Mouse (Mus musculus) thymus, postnatal 4 days (tissue): ENCODE data around the gene Igfbpl1.
A peak's percentile ranks its signal among the peaks of the same experiment; 100 is the strongest.

Experiments
- DNase-seq: peaks from one replicate; pipeline ENCODE4 v3.0.0; 2021

Igfbpl1 gene

DNA sequence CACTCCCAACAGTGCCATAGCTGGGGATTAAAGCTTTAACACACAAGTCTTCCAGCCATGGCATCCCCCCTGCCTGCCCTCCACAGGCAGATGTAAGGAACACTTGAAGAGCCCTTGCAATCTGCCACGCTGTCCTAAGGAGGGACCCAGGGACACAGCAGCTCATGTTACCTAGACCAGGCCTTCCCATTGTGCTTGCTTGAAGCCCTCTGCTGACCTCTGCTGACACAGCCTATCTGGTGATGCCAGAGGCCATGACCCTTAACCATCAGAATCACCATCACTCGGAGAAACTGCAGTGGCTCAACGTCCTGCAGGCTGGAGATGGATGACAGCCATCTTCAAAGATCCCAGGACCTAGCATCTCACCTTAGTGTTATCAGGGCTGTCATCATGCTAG, 4.7 kb downstream of the Igfbpl1 start:
- no peak for DNase-seq

DNA sequence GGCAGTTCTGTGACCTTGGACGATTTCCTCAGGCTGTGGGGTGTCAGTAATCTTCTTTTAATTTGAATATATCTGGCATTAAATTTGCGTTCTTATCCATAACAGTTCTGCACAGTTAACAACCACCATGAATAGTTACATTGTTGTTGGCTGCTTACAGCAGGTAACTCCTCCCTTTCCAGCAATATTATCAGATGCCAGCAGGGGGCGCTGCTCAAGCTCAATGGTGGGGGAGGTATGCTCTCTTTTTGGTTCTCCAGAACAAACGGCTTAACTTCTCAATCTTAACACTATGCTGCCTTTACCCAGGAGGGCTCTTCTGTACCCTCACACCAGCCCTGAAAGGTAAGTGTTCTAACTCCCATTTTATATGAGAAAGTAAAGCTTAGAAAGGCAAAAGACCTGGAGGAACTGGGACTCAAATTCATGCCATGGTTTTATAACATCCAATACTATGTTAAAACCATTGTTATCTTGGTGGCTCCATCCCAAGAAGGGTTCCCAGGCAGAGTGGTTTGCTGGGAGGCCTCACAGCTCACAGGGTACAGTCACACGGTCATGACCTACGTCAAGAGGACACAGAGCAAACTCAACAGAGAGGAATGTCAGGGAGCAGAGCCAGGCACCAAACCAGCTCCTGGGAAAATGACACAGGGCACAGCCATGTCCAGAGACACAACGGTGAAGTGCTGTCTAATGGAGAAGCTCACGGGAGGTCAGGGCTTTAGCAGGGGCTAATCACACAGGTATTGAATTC, 6.5 kb downstream of the Igfbpl1 start:
- peak; percentile 85 for DNase-seq

DNA sequence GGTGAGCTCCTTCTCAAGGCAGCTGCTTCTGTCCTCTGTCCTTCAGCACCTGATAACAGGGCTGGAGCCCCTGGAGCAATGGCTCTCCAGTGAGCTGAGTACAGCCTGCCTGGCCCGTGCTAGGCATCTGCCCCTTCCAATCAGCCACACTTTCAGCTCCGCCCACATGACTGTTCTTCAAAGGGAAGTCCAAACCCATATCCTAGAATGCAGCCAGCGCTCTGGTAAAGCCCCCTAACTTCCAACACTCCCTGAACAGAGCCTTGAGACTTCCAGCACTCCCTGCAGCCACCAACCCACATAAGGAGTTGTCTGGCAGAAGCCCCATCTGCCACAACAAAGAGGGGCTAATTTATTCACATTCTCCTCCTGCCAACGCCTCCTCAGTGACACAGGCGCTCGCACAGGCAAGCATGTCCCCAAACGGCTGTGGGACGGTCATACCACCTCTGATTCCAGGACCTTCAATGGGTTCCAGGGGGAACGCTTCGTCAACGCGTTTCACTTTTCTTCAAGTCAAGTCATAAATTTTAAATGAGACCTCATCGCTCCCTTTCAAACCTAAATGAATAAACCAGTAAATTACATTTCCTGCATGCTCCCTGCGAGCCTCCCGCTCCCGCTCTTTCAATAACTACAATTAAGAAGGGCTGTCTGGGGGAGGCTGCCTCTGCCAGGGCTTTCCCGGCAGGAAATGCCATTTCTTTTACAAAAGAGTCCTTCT, 7.4 kb downstream of the Igfbpl1 start:
- DNase-seq = no peak

DNA sequence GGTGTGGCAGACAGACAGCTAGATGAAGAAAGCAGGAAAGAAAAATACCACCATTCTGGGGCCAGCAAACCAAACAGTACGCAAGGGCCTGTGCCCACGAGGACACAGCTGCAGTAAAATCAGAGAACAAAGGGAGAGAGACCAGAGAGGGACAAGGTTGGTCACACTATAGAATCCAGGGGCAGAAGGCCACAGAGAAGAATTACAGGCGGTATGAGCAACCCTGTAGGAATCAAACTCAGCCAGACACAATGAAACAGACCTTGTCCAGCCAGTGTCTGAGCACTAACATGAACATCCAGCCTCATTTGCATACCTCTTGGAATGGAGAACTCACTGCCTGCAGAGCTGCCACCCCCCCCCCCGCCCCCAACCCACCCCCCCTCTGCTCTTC, 7.9 kb downstream of the Igfbpl1 start:
- DNase-seq = no peak

DNA sequence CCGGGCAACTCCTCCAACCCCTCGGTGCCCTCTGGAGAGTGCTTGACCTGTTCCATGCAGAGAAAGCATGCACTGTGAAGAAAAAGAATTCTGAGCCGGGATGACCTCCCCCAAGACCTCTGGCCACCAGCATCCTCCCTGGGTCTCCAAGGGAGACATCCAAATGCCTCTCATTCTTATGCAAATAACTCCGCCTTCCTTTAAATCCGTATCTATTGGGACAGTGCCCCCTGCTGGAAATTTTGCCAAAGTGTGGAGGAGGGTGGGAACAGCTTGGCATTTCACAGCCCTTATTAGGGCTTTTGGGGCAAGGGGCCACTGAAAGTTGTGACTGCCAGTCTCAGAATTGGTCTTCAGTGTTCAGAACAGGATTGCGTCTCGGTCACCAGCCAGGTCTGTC, 11.2 kb downstream of the Igfbpl1 start:
- DNase-seq = peak; percentile 69

DNA sequence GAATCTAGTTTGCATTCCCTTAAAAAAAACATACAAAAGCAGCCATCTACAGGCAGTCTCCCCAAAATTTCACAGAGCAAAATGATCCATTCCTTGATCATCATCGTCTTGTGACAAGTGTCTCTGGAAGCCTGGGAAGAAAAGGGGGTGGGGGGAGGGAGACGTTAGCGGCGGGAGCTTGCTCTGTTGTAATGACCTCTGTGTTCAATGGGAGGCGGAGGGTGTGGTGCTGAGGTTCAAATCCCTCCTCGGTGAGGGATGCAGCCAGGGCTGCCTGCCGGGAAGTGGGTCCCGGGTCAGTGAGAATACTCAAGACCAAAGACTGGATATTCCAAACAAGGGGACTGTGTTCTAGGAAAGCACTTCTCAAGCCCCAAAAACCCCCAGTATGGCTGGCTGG, 15.5 kb downstream of the Igfbpl1 start:
- DNase-seq = no peak

DNA sequence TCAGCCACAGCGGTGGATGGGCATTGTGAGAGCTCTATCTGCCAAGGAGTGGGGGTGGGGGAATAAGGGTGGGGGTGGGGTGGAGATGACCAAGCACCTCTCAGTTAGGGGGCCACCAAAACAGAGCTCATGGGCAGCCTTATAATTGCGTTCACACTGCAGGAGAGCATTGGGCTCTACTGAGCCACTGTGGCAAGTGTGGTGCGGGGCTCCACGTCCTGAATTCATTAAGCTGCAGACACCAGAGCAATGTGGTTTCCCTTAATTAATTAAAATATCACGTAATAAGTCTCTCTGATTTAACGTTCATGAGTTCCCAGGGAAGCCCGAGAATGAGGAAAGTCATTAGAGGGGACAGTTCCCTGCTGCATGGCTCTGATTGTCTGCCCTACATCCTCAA, 18.7 kb downstream of the Igfbpl1 start:
- no peak for DNase-seq

DNA sequence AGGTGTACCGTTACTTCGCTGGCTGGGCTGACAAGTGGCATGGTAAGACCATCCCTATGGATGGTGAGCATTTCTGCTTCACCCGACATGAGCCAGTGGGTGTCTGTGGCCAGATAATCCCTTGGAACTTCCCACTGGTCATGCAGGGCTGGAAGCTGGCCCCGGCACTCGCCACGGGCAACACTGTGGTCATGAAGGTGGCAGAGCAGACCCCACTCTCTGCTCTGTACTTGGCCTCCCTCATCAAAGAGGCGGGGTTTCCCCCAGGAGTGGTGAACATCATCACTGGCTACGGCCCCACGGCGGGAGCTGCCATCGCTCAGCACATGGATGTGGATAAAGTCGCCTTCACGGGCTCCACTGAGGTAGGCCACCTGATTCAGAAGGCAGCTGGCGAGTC, 23.8 kb downstream of the Igfbpl1 start:
- no peak for DNase-seq

DNA sequence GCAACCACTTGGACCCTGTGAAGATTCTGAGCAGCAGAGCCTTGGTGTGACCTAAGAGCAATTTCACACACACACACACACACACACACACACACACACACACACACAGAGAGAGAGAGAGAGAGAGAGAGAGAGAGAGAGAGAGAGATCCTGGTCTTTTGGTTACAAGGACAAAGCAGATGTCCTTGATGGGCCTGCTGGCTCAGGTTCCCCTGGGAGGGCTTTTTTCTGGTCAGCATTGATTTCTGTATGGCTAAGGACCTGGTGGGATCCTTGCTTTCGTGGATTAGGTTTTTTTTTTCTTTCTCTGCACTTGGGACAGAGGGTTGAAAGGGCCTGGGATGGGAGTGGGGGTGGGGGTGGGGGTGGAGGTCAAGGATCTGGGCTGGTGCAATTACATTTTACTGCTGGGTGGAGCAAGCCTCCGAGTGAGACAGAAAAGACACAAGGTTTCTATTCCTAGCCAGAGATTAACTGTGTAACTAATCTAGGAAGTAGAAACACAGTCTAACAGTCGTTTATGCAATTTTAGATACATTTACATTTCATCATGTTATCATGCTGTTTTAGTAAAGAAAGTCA, 26.7 kb downstream of the Igfbpl1 start:
- no peak for DNase-seq

DNA sequence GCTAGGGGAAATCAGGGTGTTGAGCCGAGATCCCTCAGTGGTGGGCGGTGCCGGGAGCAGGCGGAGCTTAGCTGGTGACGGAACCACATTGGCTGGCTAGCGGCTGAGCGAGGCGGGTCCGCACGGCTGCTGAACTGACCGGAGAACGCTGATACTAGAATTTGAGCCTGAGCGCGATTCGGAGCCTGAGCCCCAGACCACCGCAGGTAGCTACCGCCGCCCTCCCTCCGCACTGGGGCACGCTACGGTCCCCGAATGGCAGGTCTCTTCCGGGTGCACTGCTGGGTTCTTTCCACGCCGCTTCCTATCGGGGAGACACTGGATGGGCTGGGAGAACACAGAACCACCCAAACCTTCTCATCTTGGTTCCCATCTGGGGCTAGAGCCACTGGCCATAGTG, 27.8 kb downstream of the Igfbpl1 start, which contains the start of gene Aldh1b1:
Aldh1b1 (plus strand) TSS at position 59 of the 400 bp plus-strand sequence.
- peak; percentile 75 for DNase-seq

DNA sequence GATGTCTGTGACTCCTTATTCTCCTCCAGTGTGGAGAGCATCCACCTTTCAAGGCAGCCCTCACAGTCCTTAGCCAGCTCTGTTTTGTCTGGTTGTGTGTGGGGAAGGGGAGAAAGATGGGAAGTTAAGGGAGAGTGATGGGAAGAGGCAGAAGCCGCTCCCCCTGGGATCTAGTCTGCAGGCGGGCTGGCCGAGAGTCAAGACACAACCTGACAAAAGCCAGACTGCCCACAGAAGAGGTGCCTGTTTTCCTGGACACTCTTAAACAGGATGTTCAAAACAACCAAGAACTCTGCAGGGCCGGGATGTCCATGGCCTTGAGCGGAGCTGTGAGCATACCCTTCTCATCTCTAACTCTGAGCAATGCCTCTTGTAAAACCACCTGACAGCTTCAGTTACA, 30.0 kb downstream of the Igfbpl1 start:
- no peak for DNase-seq

DNA sequence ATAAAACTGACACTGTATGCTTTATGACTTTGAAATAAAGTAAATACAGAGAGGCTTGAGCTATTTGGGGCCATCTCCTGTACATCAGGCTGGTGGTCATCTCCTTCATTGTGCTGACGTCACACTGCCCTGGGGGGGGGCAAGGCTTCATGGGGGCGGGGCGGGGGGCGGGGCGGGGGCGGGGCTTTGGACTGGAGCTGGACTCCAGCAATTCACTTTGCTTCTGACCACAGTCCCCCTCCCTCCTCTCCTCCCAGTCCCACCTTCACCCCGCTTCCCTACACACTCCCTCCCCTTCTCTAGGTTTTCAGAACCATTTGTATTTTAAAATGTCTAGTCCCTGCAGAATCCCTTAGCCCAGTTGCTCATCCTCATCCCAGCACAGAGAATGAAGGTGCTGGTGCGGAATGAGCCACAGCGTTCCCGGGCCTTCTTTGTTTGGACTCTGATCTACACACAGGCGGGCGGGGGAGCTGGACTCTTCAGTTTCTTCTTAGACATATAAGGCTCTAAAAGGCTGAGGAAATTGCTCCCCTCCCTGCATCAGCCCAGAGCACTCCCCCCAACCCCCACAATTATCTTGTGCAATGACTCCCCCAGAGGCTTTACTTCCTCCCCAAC, 31.4 kb downstream of the Igfbpl1 start:
- no peak for DNase-seq

DNA sequence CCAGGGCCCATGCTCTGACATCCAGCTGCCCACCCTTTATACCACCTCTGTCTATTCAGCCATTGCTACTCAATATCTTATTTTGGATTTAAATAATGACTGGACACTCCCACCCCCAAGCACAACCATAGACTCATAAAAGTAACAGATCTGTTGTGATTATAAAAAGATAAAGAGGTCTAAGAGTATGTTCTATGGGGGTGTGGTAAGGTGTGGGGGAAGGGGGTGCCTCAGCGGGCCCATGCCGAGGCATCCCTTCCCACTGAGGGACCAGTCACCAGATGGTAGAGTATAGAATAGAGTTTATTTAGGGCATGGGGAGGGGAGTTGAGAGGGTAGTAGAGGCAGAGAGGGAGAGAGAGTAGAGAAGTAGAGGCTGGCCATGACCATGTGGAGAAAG, 36.7 kb downstream of the Igfbpl1 start:
- DNase-seq = no peak

DNA sequence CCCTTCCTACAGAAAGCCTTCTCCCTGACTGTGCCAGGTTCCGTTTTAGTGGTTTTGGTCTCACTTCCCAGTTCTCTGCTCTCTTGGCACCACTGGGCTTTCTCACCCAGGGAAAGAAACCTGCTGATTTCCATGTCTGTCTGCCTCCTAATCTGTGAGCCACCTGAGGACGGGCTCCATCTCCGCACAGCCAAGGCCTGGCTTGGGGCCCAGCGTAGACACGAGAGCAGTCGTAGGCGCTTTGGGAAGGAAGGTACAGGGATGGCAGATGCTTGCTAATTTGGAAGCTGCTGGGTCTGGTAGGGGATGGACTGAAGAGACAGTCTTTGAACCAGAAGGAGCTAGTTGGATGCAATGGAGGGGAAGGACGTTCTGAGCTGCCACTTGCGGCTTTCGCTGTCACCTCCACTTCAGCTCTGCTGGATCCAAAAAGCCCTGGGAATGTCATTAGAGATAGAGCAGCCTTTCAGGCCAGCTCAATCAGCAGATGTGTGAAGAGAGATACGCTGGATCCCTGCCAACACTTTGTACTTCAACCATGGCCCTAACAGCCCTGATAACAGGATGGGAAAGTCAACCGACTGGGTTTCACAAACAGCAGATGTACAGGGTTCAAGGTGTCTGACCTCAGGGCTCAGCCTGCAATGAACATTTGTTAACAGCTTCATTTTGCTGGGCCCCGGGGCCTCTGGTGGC, 37.3 kb downstream of the Igfbpl1 start:
- DNase-seq = no peak

DNA sequence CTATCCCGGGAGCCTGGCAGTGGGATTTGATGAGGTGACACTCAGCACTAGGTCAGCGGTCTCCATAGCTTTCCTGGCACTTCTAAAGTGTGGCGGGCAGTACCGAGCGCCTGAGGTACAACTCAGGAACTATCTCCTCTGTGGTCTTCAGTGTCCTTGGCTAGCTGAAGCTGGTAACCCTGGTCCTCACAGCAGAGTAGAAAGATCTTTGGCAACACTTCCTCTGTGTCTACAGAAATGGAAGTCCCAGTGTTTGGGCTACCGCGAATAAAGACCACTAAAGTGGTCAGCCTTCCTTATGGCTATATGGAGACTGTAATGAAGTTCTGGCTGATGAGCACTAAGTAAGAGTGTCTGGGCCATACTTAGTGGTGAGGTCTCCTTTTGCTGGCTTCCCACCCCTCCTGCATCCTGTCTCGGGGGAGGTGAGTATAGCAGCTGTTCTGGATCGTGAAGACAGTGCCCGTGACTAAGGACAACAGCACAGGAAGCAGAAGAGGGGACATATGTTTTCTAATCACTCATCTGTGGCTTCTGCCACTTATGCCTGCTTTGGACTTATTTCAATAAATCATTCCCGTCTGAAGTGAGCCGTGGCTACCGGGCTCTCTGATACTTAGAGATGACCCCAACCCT, 38.2 kb downstream of the Igfbpl1 start:
- no peak for DNase-seq

DNA sequence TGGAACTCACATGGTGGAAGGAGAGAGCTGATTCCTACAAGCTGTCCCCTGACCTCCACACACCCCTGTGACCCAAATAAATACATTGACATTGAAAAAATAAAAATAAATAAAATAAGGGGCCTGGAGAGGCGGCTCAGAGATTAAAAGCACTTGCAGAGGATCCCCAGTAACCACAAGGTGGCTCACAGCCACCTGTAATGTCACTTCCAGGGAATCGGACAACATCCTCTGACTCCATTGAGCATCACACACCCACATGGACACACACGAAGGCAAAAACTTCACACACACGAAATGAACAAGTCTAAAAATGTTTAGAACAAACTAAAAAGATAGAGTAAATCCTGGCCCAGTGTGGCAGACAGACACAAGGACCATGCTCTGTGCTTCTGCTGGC, 40.0 kb downstream of the Igfbpl1 start:
- no peak for DNase-seq

DNA sequence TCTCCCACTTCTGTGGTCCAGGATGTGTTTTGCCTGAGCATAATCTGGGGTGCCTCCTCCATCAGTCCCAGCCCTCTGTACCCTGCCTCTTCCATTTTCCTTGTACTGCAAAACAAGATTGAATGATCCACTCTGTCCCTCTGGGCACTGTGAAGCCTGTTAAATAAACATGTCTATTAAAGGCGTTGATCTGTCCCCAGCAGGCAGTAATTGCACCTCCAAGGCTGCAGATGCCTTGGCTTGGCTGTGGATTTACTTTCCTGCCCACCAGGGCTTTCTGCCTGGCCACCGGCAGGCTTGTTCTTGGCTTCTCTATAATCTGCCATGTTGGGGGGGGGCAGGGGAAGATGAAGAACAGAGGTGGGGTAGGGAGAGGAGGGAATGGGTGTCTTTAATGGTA, 40.8 kb downstream of the Igfbpl1 start:
- DNase-seq = no peak

DNA sequence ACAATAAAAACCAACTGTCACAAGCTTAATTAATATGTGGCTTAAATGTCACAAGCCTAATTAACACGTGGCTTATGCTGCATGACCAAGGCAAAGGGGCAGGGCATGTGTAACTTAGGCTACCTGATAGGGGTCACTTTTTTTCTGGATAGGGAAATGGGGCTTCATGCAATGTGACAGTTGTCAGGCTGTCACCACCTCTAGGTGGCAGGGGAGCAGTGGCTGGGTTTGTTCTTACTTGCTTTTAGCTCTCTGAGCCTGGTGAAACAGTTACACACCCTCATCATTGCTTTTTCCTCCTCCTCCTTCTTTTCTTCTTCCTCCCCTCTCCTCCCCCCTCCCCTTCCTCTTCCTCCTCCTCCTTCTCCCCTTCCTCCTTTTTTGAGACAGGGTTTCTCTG, 43.1 kb downstream of the Igfbpl1 start:
- DNase-seq = no peak

DNA sequence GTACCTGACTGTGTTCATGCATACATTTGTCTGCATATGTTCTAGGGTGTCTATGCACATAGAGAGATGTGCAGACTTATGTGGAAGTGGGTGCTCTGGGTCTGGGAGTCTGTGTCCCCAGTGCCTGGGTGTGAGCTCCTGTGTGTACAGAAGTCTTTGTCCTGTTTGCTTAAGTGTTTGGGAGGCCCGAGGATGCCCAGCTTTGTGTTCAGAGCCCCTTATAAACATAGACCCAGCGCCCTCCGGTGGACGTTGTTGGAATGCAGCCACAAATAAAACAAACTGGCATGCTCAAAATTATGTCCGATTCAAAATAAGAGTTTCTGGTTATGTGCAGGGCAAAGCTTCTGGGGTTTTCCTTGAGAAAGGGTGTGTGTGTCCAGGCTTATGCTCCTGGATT, 55.1 kb downstream of the Igfbpl1 start:
- peak; percentile 74 for DNase-seq

DNA sequence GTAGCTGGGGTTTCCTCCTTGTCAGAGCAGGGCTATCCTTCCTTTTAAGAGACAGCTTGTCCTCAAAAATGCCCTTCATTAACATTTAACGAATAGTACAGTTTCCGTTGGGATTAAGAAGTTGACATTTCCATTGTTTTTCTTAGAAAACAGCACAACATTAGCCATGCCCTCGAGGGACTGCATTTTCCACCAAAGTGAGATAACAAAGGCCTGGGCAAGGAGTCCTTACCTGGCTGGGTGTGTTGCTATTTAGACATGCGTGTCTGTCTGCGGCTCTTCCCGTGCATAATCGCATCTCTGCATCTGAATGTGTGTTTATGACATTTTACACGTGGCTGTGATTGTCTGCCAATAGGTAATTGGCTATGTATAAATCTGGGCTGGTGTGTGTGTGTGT, 55.5 kb downstream of the Igfbpl1 start:
- DNase-seq = no peak

DNA sequence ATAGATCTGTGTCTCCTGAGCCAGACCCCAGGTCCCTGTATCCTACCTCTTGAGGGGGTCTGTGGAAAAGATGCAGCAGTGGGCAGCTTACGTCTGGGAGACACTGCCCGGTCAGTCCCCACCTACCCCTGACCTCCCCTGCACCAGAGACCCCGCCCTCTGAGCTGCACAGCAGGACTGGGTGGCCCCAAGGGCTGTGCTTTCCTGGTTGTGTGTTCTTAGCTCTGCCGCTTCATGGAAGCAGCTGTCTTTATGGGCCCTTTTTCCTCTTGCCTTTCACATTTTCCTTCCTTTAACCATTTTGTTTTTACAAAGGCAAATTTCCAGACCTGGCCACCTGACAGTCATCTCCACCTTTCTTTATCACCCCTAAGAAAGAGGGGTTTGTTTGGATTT, 56.1 kb downstream of the Igfbpl1 start:
- DNase-seq = no peak

DNA sequence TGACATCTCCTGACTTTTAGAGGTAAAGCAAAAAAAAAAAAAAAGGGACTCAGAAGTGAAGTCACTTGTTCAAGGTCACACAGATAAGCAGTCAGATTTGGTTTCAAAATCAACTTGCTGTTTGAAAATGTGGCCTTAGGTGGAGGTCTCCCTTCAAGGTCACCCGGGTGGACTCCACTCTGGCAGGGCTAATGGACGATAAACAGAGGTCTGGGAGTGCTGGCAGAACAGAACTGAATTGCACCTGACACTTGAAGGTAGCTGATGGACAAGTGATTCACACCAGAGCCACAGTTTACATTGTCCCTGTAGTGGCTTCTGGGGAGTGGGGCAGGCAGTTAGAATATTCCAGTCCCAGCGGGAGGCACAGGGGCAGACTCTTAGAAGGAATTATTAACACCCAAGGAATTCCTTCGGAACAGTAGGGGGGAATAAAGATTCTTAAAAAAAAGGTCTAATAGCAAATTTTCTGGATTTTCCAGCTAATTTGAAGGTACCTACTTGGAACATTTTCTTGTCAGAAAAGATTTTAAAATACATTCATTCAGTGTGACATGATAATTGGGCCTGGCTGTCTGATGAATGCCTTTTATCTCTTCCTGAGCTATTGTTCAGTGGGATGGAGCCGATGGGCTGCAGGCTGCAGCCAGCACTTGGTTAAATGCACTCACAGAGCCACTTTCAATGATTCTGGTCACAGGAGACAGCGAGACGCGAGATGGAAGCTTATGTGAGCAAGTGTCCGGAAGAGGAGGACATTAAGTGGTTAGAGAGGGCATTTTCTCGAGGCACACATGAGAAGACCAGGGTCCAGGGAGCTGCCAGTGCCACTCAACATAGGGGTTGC, 56.7 kb downstream of the Igfbpl1 start:
- DNase-seq = no peak
